Mouse (Mus musculus) MEL (cell line): Measurements from ENCODE around the gene Btk. TPM values are rescaled to one million over a fixed set of nuclear protein-coding genes. Genes with fewer than 3 reads are reported as not detected.

Experiments
- DNase-seq: peaks from one replicate; pipeline ENCODE4 v3.0.0; 2011; ENCODE audit warnings: low read depth, low spot score
- H3K27ac ChIP-seq: 2 replicates; pipeline ENCODE4 v1.5.1; 2012; ENCODE audit warnings: low read depth, mild to moderate bottlenecking, control low read depth, low read length, moderate library complexity; ENCODE audit not compliant: control insufficient read depth
- H3K27me3 ChIP-seq, 2 experiments: fragments of 150-350 bp in 1 of 2; sonication (generic) in 1 of 2; 2 replicates each; pipeline ENCODE4 v1.6.1; 2012; ENCODE audit warnings: low read length in 2 of 2, mild to moderate bottlenecking in 2 of 2, improper control_type of control experiment in 1 of 2, moderate library complexity in 1 of 2; ENCODE audit not compliant: insufficient read depth in 2 of 2, control insufficient read depth in 1 of 2
- H3K36me3 ChIP-seq, 2 experiments: 2 replicates each; pipeline ENCODE4 v1.6.1; 2012 to 2014; ENCODE audit warnings: low read length in 2 of 2, improper control_type of control experiment in 1 of 2, inconsistent platforms in 1 of 2, mild to moderate bottlenecking in 1 of 2; ENCODE audit not compliant: insufficient read depth in 2 of 2, control insufficient read depth in 1 of 2
- H3K4me1 ChIP-seq, 2 experiments: fragments of 150-350 bp in 1 of 2; sonication (generic) in 1 of 2; 2 replicates each; pipeline ENCODE4 v1.6.1; 2012; ENCODE audit warnings: low read length in 2 of 2, improper control_type of control experiment in 1 of 2, mild to moderate bottlenecking in 1 of 2; ENCODE audit not compliant: insufficient read depth in 2 of 2, control insufficient read depth in 1 of 2
- H3K4me3 ChIP-seq, 2 experiments: fragments of 150-350 bp in 1 of 2; sonication (generic) in 1 of 2; 2 replicates each; pipeline ENCODE4 v1.5.1; 2012; ENCODE audit warnings: low read depth in 2 of 2, low read length in 2 of 2, mild to moderate bottlenecking in 2 of 2, moderate library complexity in 2 of 2, control low read depth in 1 of 2, improper control_type of control experiment in 1 of 2; ENCODE audit not compliant: control insufficient read depth in 1 of 2, insufficient read depth in 1 of 2
- H3K79me2 ChIP-seq: 2 replicates; pipeline ENCODE4 v1.6.1; 2012; ENCODE audit warnings: mild to moderate bottlenecking, low read length, moderate library complexity; ENCODE audit not compliant: control insufficient read depth, poor library complexity, insufficient read depth
- H3K9ac ChIP-seq: 2 replicates; pipeline ENCODE4 v1.6.1; 2012; ENCODE audit warnings: low read depth, mild to moderate bottlenecking, control low read depth, low read length, moderate library complexity; ENCODE audit not compliant: control insufficient read depth, poor library complexity, severe bottlenecking
- H3K9me3 ChIP-seq: fragments of 150-350 bp; sonication (generic); replicated peaks from 2 replicates; pipeline ENCODE4 v1.6.1; 2012; ENCODE audit warnings: mild to moderate bottlenecking, low read length, improper control_type of control experiment, moderate library complexity; ENCODE audit not compliant: insufficient read depth
- BHLHE40 ChIP-seq: IDR thresholded peaks from 2 replicates; pipeline ENCODE4 v1.6.1; 2012; ENCODE audit warnings: low read depth, mild to moderate bottlenecking, inconsistent platforms, low read length, improper control_type of control experiment, borderline replicate concordance
- CHD1 ChIP-seq: IDR thresholded peaks from 2 replicates; pipeline ENCODE4 v1.6.1; 2012; ENCODE audit warnings: low read depth, mild to moderate bottlenecking, inconsistent platforms, low read length, improper control_type of control experiment
- CHD2 ChIP-seq: IDR thresholded peaks from 2 replicates; pipeline ENCODE4 v1.6.1; 2011; ENCODE audit warnings: low read length, improper control_type of control experiment
- ELF1 ChIP-seq: IDR thresholded peaks from 2 replicates; pipeline ENCODE4 v1.6.1; 2014; ENCODE audit warnings: low read depth, mild to moderate bottlenecking, inconsistent platforms, low read length, improper control_type of control experiment, moderate library complexity
- EP300 ChIP-seq, 2 experiments: IDR thresholded peaks; 2 replicates each; pipeline ENCODE4 v1.6.1; 2011; ENCODE audit warnings: improper control_type of control experiment in 2 of 2, low read length in 2 of 2, low read depth in 1 of 2, mild to moderate bottlenecking in 1 of 2
- GATA1 ChIP-seq: IDR thresholded peaks from 2 replicates; pipeline ENCODE4 v1.6.1; 2011; ENCODE audit warnings: low read depth, low read length, improper control_type of control experiment
- HCFC1 ChIP-seq: IDR thresholded peaks from 2 replicates; pipeline ENCODE4 v1.6.1; 2012; ENCODE audit warnings: low read depth, mild to moderate bottlenecking, inconsistent platforms, low read length, improper control_type of control experiment, moderate library complexity
- KAT2A ChIP-seq: conservative IDR thresholded peaks from 2 replicates; pipeline ENCODE4 v1.6.1; 2012; ENCODE audit warnings: low read depth, low read length, improper control_type of control experiment, inconsistent platforms
- MAFK ChIP-seq: IDR thresholded peaks from 2 replicates; pipeline ENCODE4 v1.6.1; 2011; ENCODE audit warnings: low read depth, mild to moderate bottlenecking, low read length, improper control_type of control experiment, borderline replicate concordance
- MEF2A ChIP-seq: IDR thresholded peaks from 2 replicates; pipeline ENCODE4 v1.6.1; 2014; ENCODE audit warnings: low read depth, mild to moderate bottlenecking, inconsistent platforms, low read length, improper control_type of control experiment; ENCODE audit not compliant: poor library complexity, insufficient replicate concordance, severe bottlenecking; ENCODE audit errors: extremely low read depth
- MYB ChIP-seq: IDR thresholded peaks from 2 replicates; pipeline ENCODE4 v1.6.1; 2011; ENCODE audit warnings: mild to moderate bottlenecking, low read depth, low read length, improper control_type of control experiment
- POLR2A ChIP-seq, 2 experiments: IDR thresholded peaks; 2 replicates each; pipeline ENCODE4 v1.6.1; 2011 to 2012; ENCODE audit warnings: low read length in 2 of 2, mild to moderate bottlenecking in 2 of 2, control low read depth in 1 of 2, improper control_type of control experiment in 1 of 2, low read depth in 1 of 2, moderate library complexity in 1 of 2; ENCODE audit not compliant: control insufficient read depth in 1 of 2, insufficient read depth in 1 of 2, poor library complexity in 1 of 2
- POLR2AphosphoS2 ChIP-seq: IDR thresholded peaks from 2 replicates; pipeline ENCODE4 v1.6.1; 2011; ENCODE audit warnings: low read length, improper control_type of control experiment
- POLR2AphosphoS5 ChIP-seq: IDR thresholded peaks from 2 replicates; pipeline ENCODE4 v1.6.1; 2012; ENCODE audit warnings: low read depth, borderline replicate concordance, mild to moderate bottlenecking, inconsistent platforms, low read length, moderate library complexity, mixed read lengths
- SIN3A ChIP-seq: IDR thresholded peaks from 2 replicates; pipeline ENCODE4 v1.6.1; 2012; ENCODE audit warnings: low read length, improper control_type of control experiment, inconsistent platforms
- SMC3 ChIP-seq: IDR thresholded peaks from 2 replicates; pipeline ENCODE4 v1.6.1; 2011; ENCODE audit warnings: low read depth, low read length, improper control_type of control experiment
- TAL1 ChIP-seq: IDR thresholded peaks from 2 replicates; pipeline ENCODE4 v1.6.1; 2012; ENCODE audit warnings: mild to moderate bottlenecking, inconsistent platforms, low read length, moderate library complexity, mixed read lengths
- USF2 ChIP-seq, 2 experiments: IDR thresholded peaks; 2 replicates each; pipeline ENCODE4 v1.6.1; 2011 to 2012; ENCODE audit warnings: improper control_type of control experiment in 2 of 2, low read length in 2 of 2, borderline replicate concordance in 1 of 2, inconsistent platforms in 1 of 2, low read depth in 1 of 2, mild to moderate bottlenecking in 1 of 2; ENCODE audit not compliant: insufficient read depth in 1 of 2
- ZMIZ1 ChIP-seq: IDR thresholded peaks from 2 replicates; pipeline ENCODE4 v1.6.1; 2012; ENCODE audit warnings: low read depth, mild to moderate bottlenecking, inconsistent platforms, low read length, improper control_type of control experiment, moderate library complexity
- ZNF384 ChIP-seq: IDR thresholded peaks from 2 replicates; pipeline ENCODE4 v1.6.1; 2012; ENCODE audit warnings: low read depth, mild to moderate bottlenecking, inconsistent platforms, low read length, improper control_type of control experiment
- polyA plus RNA-seq, 2 experiments: library from polyadenylated mRNA; stranded (reverse) in 1 of 2; unstranded in 1 of 2; fragments of >175 nt in 1 of 2; fragments of >200 nt in 1 of 2; gene quantifications; 2 replicates each; pipeline versions ENCODE4 v1.2.1 to v1.2.4; 2012; ENCODE audit warnings: low replicate concordance in 2 of 2, low read depth in 1 of 2; ENCODE audit not compliant: insufficient read length in 2 of 2, insufficient read depth in 1 of 2, missing spikeins in 1 of 2
- total RNA-seq: library from RNA; depleted of rRNA; stranded (reverse); fragments of 300-350 nt; gene quantifications from 2 replicates; pipeline ENCODE4 v1.2.3, GENCODE M21; 2012

The Btk gene
- total and polyA plus RNA-seq, 3 experiments: 137 to 327 (median 291) TPM

- peaks cover 29 to 36% of the 10 kb centered on the region in 2 experiments for H3K4me1 ChIP-seq
- TF ChIP-seq KAT2A (no peak), POLR2AphosphoS5 (no peak), ZNF384 (no peak), TAL1 (no peak), ZMIZ1 (no peak), POLR2A (IDR thresholded peaks at IDR 0.05; ENCODE audit: control insufficient read depth in 1 of 2, insufficient read depth in 1 of 2, low read depth in 1 of 2, low read length in 2 of 2, poor library complexity in 1 of 2) (no peak), HCFC1 (no peak), EP300 (IDR thresholded peaks at IDR 0.05; ENCODE audit: low read depth in 1 of 2, low read length in 2 of 2) (no peak), ELF1 (no peak), CHD2 (no peak), POLR2AphosphoS2 (no peak), SMC3 (no peak), MAFK (no peak), MYB (no peak), BHLHE40 (no peak), USF2 (IDR thresholded peaks at IDR 0.05; ENCODE audit: borderline replicate concordance in 1 of 2, insufficient read depth in 1 of 2, low read depth in 1 of 2, low read length in 2 of 2) (no peak), GATA1 (no peak)
- H3K4me3 ChIP-seq: peak overlapping the region; percentile 75 to 85
- peaks cover 82% of the 10 kb centered on the region for H3K79me2 ChIP-seq
- no peaks in the 10 kb centered on the region for H3K9me3 ChIP-seq
- peaks cover 8 to 57% of the 10 kb centered on the region in 2 experiments for H3K36me3 ChIP-seq
- H3K9ac ChIP-seq: peak overlapping the region; percentile 90
- no peaks in the 10 kb centered on the region for H3K27me3 ChIP-seq
- H3K27ac ChIP-seq: peak overlapping the region; percentile 99
- DNase-seq: peak; percentile 72
Observed at GRCm38 (mm10) chrX:134580528-134581305, 2.7 kb downstream of the Btk start.

GRCm38 (mm10) chrX:134577896-134578295, 5.5 kb downstream of the Btk start:
- Histone ChIP-seq H3K36me3 (peaks cover 26 to 45% of the 10 kb centered on the region in 2 experiments), H3K9me3 (no peaks in the 10 kb centered on the region), H3K9ac (peak overlapping the region; percentile 29), H3K79me2 (peaks cover 68% of the 10 kb centered on the region), H3K4me3 (peak overlapping the region in 1 of 2 experiments; percentile 27; a peak in 2 of 4 replicates), H3K27me3 (no peaks in the 10 kb centered on the region), H3K4me1 (peaks cover 23 to 28% of the 10 kb centered on the region in 2 experiments), H3K27ac (peak overlapping the region; percentile 82)
- TF ChIP-seq CHD1 (no peak), MYB (no peak), MAFK (no peak), MEF2A (no peak), BHLHE40 (no peak), KAT2A (no peak), SIN3A (no peak), CHD2 (no peak)
- DNase-seq: peak; percentile 86
